Mouse (Mus musculus) cortical plate, adult 2 months (tissue): Measurements from ENCODE around the gene Samd11.

Experiments
- CTCF ChIP-seq: fragments of 200-500 bp; IDR thresholded peaks from 2 replicates; pipeline ENCODE4 v1.5.1; 2011; ENCODE audit warnings: mild to moderate bottlenecking, control low read depth, low read length; ENCODE audit not compliant: insufficient read depth; ENCODE audit errors: extremely low read depth
- POLR2A ChIP-seq: fragments of 200-500 bp; IDR thresholded peaks from 2 replicates; pipeline ENCODE4 v1.6.1; 2011; ENCODE audit warnings: mild to moderate bottlenecking, low read length, control low read depth; ENCODE audit not compliant: insufficient read depth; ENCODE audit errors: extremely low read depth

DNA sequence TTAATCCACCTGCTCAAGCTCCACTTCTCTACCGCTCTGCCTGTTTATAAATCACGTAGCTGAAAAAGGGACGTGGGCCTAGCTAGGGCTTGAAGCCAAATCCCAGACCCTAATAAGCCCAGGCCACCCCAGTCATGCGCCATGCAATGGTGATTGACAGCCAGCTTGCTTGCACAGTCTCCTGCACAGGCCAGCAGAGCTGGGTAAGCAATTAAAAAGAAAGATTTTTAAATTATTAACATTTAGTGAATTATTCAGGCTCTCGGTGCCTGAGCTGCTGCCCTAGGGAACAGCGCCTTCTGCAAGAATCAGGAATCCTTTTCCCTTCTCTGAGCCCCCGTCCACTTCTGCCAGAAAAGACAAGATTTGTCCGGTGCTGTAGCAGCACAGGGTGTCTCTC, 4.4 kb downstream of the Samd11 start:
- TF ChIP-seq POLR2A (no peak), CTCF (no peak)
